Mouse (Mus musculus) adrenal gland, adult 8-10 months (tissue): ENCODE results near the gene Lamb3. TPM values are rescaled to one million over a fixed set of nuclear protein-coding genes. Genes with fewer than 3 reads are reported as not detected.
"Not testable (repeated sequence)": the region's sequence is repeated elsewhere in the genome, so short reads cannot be mapped to it uniquely, and the experiment has no call there.

Experiments used
- DNase-seq: peaks from one replicate; pipeline ENCODE4 v3.0.0; 2022
- total RNA-seq, 4 experiments: library from RNA; stranded (reverse); gene quantifications; 2 replicates each; pipeline ENCODE4 v1.2.4; 2022

The Lamb3 gene
- total RNA-seq, 4 experiments from 2014 or later, result 1.2 to 2.7 (median 1.5) TPM

- DNase-seq, result no peak
Measured at GRCm38 (mm10) chr1:193250026-193250425, 42.5 kb downstream of the Lamb3 start.

DNA sequence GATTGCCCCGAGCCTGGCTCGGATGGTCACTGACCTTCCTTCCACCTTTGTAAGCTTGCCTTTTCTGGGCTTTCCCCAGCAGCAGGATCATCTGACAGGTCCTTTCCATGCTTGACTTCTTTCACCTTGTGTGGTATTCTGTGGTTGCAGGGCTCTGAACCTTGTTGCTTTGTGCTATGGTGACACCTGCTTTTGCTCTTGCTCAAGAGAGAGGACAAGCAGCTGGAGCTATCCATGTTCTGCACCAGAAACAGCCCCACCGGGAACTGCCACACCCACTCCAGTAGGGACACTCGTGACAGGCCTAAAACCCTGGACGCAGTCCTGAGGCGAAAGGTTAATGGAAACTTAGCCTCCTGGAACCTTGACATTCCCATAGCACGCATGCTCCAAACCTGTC lies 43.9 kb downstream of the Lamb3 start:
- DNase-seq, result no peak

GRCm38 (mm10) chr1:193252616-193253015 lies 45.1 kb downstream of the Lamb3 start:
- no peak for DNase-seq

GRCm38 (mm10) chr1:193253895-193254294 lies 46.4 kb downstream of the Lamb3 start:
- DNase-seq, result not testable (repeated sequence)

DNA sequence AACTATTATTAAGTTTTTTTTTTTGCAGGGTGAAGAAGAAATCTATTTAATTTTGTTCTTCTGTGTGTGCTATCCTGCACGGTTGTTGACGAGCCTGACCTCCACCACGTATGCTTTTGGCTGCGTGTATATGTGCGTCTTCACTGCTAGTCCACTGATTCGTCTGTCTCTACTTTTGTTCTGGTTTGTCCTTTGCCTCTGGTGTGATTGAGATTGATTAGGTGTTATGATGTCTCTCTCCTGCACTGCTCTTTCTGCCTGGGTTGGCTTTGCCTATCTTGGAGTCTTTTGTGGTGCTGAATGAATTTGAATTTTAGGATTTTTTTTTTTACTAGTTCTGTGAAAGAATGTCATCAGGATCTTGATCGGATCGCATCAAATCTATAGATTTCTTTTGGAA lies 47.5 kb downstream of the Lamb3 start:
- no peak for DNase-seq

- DNase-seq, result peak; percentile 56
Measured at GRCm38 (mm10) chr1:193255488-193256288, 48.2 kb downstream of the Lamb3 start.

DNA sequence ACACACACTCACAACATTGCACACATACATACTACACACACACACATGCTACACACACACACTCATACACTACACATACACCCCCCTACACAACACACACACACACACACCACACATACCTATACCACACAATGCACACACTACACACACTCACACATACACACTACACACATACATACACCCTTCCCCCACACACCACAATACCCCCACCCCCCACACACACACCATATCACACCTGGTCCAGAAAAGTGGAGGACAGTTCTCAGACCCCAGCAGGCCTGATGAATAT lies 48.7 kb downstream of the Lamb3 start:
- no peak for DNase-seq

GRCm38 (mm10) chr1:193256621-193257098 lies 49.2 kb downstream of the Lamb3 start:
- DNase-seq, result no peak

- no peak for DNase-seq
Measured at GRCm38 (mm10) chr1:193259559-193259958, 52.1 kb downstream of the Lamb3 start.

- no peak for DNase-seq
Measured at GRCm38 (mm10) chr1:193261897-193262548, 54.5 kb downstream of the Lamb3 start.

GRCm38 (mm10) chr1:193263026-193263907 lies 55.8 kb downstream of the Lamb3 start:
- no peak for DNase-seq

- no peak for DNase-seq
Measured at GRCm38 (mm10) chr1:193263955-193264598, 56.6 kb downstream of the Lamb3 start, which contains the start of gene Hsd11b1. TSS of gene Hsd11b1 (minus strand) at chr1:193264075.

DNA sequence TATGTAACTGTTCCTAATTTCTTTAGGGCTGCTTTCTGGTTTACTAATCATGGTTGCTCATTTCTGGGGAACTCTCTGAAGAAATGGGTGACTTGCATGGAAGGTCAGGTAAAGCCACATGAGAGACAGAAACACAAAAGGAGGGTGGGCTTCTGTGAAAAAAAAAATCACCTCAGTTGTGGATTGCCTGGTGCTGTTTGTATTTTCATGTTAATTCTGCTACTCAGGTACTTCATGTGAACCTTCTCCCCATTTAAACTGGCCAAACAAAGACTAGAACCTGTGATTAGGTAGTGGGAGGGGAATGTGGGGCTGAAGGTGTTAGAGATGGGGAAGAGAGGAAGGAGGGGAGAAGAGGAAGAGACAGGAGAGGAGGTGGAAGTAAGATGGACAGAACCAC lies 58.2 kb downstream of the Lamb3 start:
- DNase-seq, result no peak

- DNase-seq, result no peak
Measured at GRCm38 (mm10) chr1:193270965-193271763, 63.7 kb downstream of the Lamb3 start.

GRCm38 (mm10) chr1:193272137-193272915 lies 64.8 kb downstream of the Lamb3 start:
- no peak for DNase-seq

DNA sequence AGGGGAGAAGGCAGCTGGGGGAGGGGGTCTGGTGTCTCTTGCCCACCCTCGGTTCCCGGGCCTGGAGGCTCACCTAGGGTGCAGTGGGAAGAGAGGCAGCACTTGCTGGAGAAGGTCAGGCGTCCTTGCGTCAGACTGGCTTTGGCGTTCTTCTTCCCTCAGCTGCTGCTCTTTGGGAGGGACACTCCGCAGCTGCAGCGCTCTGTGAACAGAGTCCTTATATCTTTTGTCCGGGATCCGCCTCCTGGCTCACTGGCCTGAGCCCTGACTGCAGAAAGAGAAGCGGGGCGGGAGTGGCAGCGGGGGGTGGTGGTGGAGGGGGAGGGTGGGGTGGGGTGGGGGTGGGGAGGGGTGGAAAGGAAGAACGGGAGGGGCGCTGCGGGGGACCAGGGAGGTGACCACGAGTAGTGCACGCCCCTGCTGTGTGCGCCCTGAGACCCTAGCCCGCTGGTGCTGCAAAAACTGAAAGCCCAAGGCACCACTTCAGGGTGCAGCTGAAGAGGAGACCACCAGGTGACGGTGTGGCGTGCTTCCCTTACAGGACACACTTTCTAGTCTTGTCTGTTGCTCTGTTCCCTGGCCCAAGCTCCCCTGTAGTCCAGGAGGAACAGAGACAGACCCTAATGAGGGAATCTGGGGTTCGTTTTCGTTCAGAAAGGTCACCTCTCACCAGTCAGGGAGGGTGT lies 65.6 kb downstream of the Lamb3 start, which contains the start of gene G0s2:
Gene G0s2, minus strand, starts transcription at position 302 of the 686 bp plus-strand sequence.
- DNase-seq, result peak; percentile 83

DNA sequence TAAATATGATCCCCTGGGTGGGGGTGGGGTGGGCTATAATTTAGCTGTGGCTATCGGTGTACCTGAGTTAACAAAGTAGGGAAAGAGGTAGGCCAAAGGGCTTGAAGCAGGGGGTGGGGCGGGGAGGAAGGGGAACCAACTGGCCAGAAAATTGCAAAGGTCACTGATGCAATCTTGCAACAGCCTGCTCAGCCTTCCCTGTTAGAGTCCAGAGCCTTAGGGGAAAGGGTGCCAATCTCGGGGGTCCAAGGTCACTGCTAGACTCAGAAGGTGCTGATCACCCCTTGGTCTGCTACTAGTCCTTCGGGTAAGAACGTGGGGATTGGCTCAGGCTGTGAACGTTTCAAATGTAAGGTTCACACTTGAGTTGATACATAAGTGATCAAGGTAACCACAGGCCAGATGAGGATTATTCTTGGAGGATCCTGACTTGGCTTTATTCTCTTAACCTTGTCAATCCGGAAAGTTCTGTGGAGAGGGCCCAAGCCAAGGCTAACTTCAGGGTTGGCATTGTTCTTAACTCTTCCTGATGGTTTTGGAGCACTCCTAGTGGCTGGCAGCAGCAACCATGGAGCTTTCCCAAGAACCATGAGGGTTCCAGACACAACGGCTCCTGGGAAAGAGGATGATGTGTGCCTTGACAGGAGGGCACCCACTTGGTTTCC lies 67.0 kb downstream of the Lamb3 start:
- DNase-seq, result no peak

GRCm38 (mm10) chr1:193278414-193279045 lies 71.0 kb downstream of the Lamb3 start:
- peak; percentile 60 for DNase-seq

GRCm38 (mm10) chr1:193279492-193279891 lies 72.0 kb downstream of the Lamb3 start:
- no peak for DNase-seq
